Mouse (Mus musculus) C2C12 (cell line): ENCODE results near the gene Ctnnd2.

ENCODE experiments used
- CEBPB ChIP-seq: IDR thresholded peaks from one replicate; pipeline ENCODE4 v1.6.1; 2011; ENCODE audit warnings: low read depth, mild to moderate bottlenecking, control low read depth, moderate library complexity
- CTCF ChIP-seq: IDR thresholded peaks from one replicate; pipeline ENCODE4 v1.5.1; 2011; ENCODE audit not compliant: control insufficient read depth, insufficient read depth, insufficient read length
- USF1 ChIP-seq: IDR thresholded peaks from one replicate; pipeline ENCODE4 v1.6.1; 2011; ENCODE audit warnings: low read depth, mild to moderate bottlenecking, control low read depth, moderate library complexity

DNA sequence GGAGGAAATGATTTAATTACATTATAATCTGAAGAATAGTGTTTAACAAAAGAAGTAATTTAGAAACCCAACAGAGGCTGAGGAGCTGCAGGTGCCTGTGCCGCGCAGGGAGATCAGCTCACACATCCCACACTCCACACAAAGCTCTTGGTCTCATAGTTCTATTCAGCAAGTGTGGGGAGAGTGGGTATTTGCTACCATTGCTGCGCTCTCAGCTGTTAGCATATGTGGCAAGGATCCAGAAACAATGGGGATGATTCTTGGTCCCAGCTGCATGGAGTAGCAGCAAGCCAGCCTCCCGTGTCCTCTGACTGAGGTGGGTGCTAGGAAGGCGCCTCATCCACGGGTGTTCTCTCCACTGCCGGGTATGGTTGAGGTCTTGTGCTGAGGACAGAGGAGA is 134.0 kb downstream of the Ctnnd2 start:
- TF ChIP-seq CTCF, result no peak
- TF ChIP-seq USF1, result no peak
- no peak for TF ChIP-seq CEBPB
